Mouse (Mus musculus) testis, adult 2 months (tissue): ENCODE measurements around the gene Acer2.

ENCODE experiments used
- CTCF ChIP-seq: fragments of 200-500 bp; IDR thresholded peaks from 2 replicates; pipeline ENCODE4 v1.5.1; 2012; ENCODE audit warnings: low read depth, mild to moderate bottlenecking, inconsistent platforms, low read length, moderate library complexity; ENCODE audit not compliant: control insufficient read depth, insufficient read depth, insufficient replicate concordance
- POLR2A ChIP-seq: fragments of 200-500 bp; IDR thresholded peaks from 2 replicates; pipeline ENCODE4 v1.6.1; 2012; ENCODE audit warnings: low read depth, mild to moderate bottlenecking, inconsistent platforms, low read length, moderate library complexity; ENCODE audit not compliant: control insufficient read depth

GRCm38 (mm10) chr4:86858070-86858440 is 16.1 kb upstream of the Acer2 start:
- TF ChIP-seq CTCF (no peak), POLR2A (no peak)
